Mouse (Mus musculus) intestine, embryonic 15.5 days (tissue): ENCODE results near the gene Lsr. TPM values are rescaled to one million over a fixed set of nuclear protein-coding genes. Genes with fewer than 3 reads are reported as not detected.
"Not testable (repeated sequence)": the region's sequence is repeated elsewhere in the genome, so short reads cannot be mapped to it uniquely, and the experiment has no call there.

Experiments used
- ATAC-seq: fragments of 200-750 bp; cut with Nextera tagmentation; 2 replicates; pipeline ENCODE4 v1.8.0; 2017; ENCODE audit warnings: moderate TSS enrichment, moderate library complexity
- H3K27ac ChIP-seq: fragments of 300-500 bp; sonication (generic); 2 replicates; pipeline ENCODE4 v1.5.1; 2015; ENCODE audit warnings: mild to moderate bottlenecking, inconsistent platforms
- H3K27me3 ChIP-seq: fragments of 300-500 bp; sonication (generic); replicated peaks from 2 replicates; pipeline ENCODE4 v1.6.1; 2015; ENCODE audit warnings: inconsistent platforms
- H3K36me3 ChIP-seq: fragments of 300-500 bp; sonication (generic); 2 replicates; pipeline ENCODE4 v1.6.1; 2015; ENCODE audit warnings: inconsistent platforms
- H3K4me1 ChIP-seq: fragments of 300-500 bp; sonication (generic); replicated peaks from 2 replicates; pipeline ENCODE4 v1.6.1; 2015; ENCODE audit warnings: inconsistent platforms
- H3K4me2 ChIP-seq: fragments of 300-500 bp; sonication (generic); replicated peaks from 2 replicates; pipeline ENCODE4 v1.6.1; 2015; ENCODE audit warnings: mild to moderate bottlenecking, inconsistent platforms
- H3K4me3 ChIP-seq: fragments of 300-500 bp; sonication (generic); replicated peaks from 2 replicates; pipeline ENCODE4 v1.5.1; 2015; ENCODE audit warnings: inconsistent platforms
- H3K9ac ChIP-seq: fragments of 300-500 bp; sonication (generic); 2 replicates; pipeline ENCODE4 v1.6.1; 2015; ENCODE audit warnings: inconsistent platforms
- H3K9me3 ChIP-seq: fragments of 300-500 bp; sonication (generic); 2 replicates; pipeline ENCODE4 v1.6.1; 2016; ENCODE audit warnings: inconsistent platforms
- WGBS: fragments of 180-500 bp; shearing (Covaris S2); methylation state at CpG from one replicate; pipeline ENCODE4 v1.1.7; 2015; 5-methylcytosine and 5-hydroxymethylcytosine counted together
- polyA plus RNA-seq: library from polyadenylated mRNA; unstranded; fragments of >200 nt; fragmentation: Nextera tagmentation; extraction: Ambion mirVana; gene quantifications from 2 replicates; pipeline ENCODE4 v1.2.1, GENCODE M21; 2015

The Lsr gene
- polyA plus RNA-seq, 1 experiment from 2014 or later: 146 TPM

GRCm38 (mm10) chr7:30945876-30946275, 27.4 kb downstream of the Lsr start:
- Histone ChIP-seq H3K27ac (no peak overlapping the region), H3K4me3 (no peak overlapping the region), H3K4me2 (no peak overlapping the region), H3K36me3 (peaks cover 13% of the 10 kb centered on the region), H3K4me1 (no peaks in the 10 kb centered on the region), H3K9me3 (no peaks in the 10 kb centered on the region), H3K9ac (no peak overlapping the region), H3K27me3 (no peaks in the 10 kb centered on the region)
- no peak for ATAC-seq
- 95% methylated on average over 7 of the region's 7 CpGs for WGBS

GRCm38 (mm10) chr7:30945466-30945865, 27.8 kb downstream of the Lsr start:
- not testable (repeated sequence) for H3K9me3 ChIP-seq, H3K27me3 ChIP-seq, H3K27ac ChIP-seq, H3K4me1 ChIP-seq, H3K4me2 ChIP-seq, H3K9ac ChIP-seq, ATAC-seq, H3K4me3 ChIP-seq
- H3K36me3 ChIP-seq: peaks cover 12% of the 10 kb centered on the region
- WGBS: 91% methylated on average over 7 of the region's 7 CpGs

GRCm38 (mm10) chr7:30944706-30945105, 28.6 kb downstream of the Lsr start:
- H3K27me3 ChIP-seq, ATAC-seq, H3K4me3 ChIP-seq, H3K9ac ChIP-seq, H3K36me3 ChIP-seq, H3K27ac ChIP-seq, H3K4me2 ChIP-seq, H3K9me3 ChIP-seq, H3K4me1 ChIP-seq: not testable (repeated sequence)
- whole genome bisulfite sequencing: 60% methylated on average over 2 of the region's 2 CpGs

GRCm38 (mm10) chr7:30943909-30944635, 29.2 kb downstream of the Lsr start, which contains the start of gene Hamp:
Gene Hamp, minus strand, starts transcription at chr7:30944032.
- no peak within 1 kb of the TSS for H3K4me3 ChIP-seq
- no peak within 1 kb of the TSS for H3K4me2 ChIP-seq
- WGBS: 63% methylated on average over 9 of the region's 9 CpGs
- H3K4me1 ChIP-seq: no peaks in the 10 kb centered on the region
- H3K27me3 ChIP-seq: no peaks in the 10 kb centered on the region
- H3K27ac ChIP-seq: no peak within 1 kb of the TSS
- no peak within 1 kb of the TSS for H3K9ac ChIP-seq
- ATAC-seq: peak; percentile 38
- H3K9me3 ChIP-seq: no peaks in the 10 kb centered on the region
- H3K36me3 ChIP-seq: peaks cover 3% of the 10 kb centered on the region; the same call in 1 of the 2 replicates

- H3K4me2 ChIP-seq, H3K9me3 ChIP-seq, H3K9ac ChIP-seq, H3K27me3 ChIP-seq, H3K27ac ChIP-seq, ATAC-seq, H3K4me1 ChIP-seq, H3K36me3 ChIP-seq, H3K4me3 ChIP-seq: not testable (repeated sequence)
- 38% methylated on average over 3 of the region's 3 CpGs for WGBS
Observed at GRCm38 (mm10) chr7:30942365-30942764, 30.9 kb downstream of the Lsr start.

- H3K9ac ChIP-seq, H3K9me3 ChIP-seq, H3K4me1 ChIP-seq, H3K27me3 ChIP-seq, ATAC-seq, H3K4me3 ChIP-seq, H3K4me2 ChIP-seq, H3K36me3 ChIP-seq, H3K27ac ChIP-seq: not testable (repeated sequence)
- WGBS: 81% methylated on average over 1 of the region's 1 CpGs
Observed at GRCm38 (mm10) chr7:30940070-30940469, 33.2 kb downstream of the Lsr start.

- not testable (repeated sequence) for H3K27me3 ChIP-seq, H3K4me3 ChIP-seq, H3K4me2 ChIP-seq, H3K27ac ChIP-seq, H3K4me1 ChIP-seq, ATAC-seq, H3K9me3 ChIP-seq, H3K36me3 ChIP-seq, H3K9ac ChIP-seq
- WGBS: 70% methylated on average over 6 of the region's 6 CpGs
Observed at GRCm38 (mm10) chr7:30935422-30936099, 37.7 kb downstream of the Lsr start.

- H3K9ac ChIP-seq, H3K4me2 ChIP-seq, H3K36me3 ChIP-seq, H3K4me1 ChIP-seq, H3K27me3 ChIP-seq, H3K4me3 ChIP-seq, H3K27ac ChIP-seq, ATAC-seq, H3K9me3 ChIP-seq: not testable (repeated sequence)
- WGBS: 73% methylated on average over 2 of the region's 2 CpGs
Observed at GRCm38 (mm10) chr7:30924581-30924980, 48.7 kb downstream of the Lsr start, which contains the start of gene Hamp2. Gene Hamp2, minus strand, starts transcription at chr7:30924681.

GRCm38 (mm10) chr7:30924071-30924470, 49.2 kb downstream of the Lsr start:
- H3K27me3 ChIP-seq: no peaks in the 10 kb centered on the region
- 62% methylated on average over 3 of the region's 3 CpGs for WGBS

GRCm38 (mm10) chr7:30922490-30922889, 50.8 kb downstream of the Lsr start:
- H3K9ac ChIP-seq, H3K4me2 ChIP-seq, H3K27ac ChIP-seq, ATAC-seq, H3K27me3 ChIP-seq, H3K4me1 ChIP-seq, H3K9me3 ChIP-seq, H3K4me3 ChIP-seq, H3K36me3 ChIP-seq: not testable (repeated sequence)
- 50% methylated on average over 3 of the region's 3 CpGs for WGBS

More at GRCm38 (mm10) chr7:30924071-30924470, 49.2 kb downstream of the Lsr start:
- no peak for ATAC-seq
- Histone ChIP-seq H3K4me3 (no peak overlapping the region), H3K4me2 (no peak overlapping the region), H3K27ac (no peak overlapping the region), H3K9me3 (no peaks in the 10 kb centered on the region), H3K36me3 (no peaks in the 10 kb centered on the region), H3K4me1 (no peaks in the 10 kb centered on the region), H3K9ac (no peak overlapping the region)

- no peak; the same call in 1 of the 2 replicates for ATAC-seq
- H3K27ac ChIP-seq: no peak overlapping the region
Observed at GRCm38 (mm10) chr7:30920217-30920616, 53.0 kb downstream of the Lsr start.

GRCm38 (mm10) chr7:30917219-30917618, 56.0 kb downstream of the Lsr start:
- no peak; the same call in 1 of the 2 replicates for ATAC-seq
- WGBS: 44% methylated on average over 4 of the region's 4 CpGs
- H3K27ac ChIP-seq: no peak overlapping the region

More at GRCm38 (mm10) chr7:30920217-30920616, 53.0 kb downstream of the Lsr start:
- Histone ChIP-seq H3K9me3 (no peaks in the 10 kb centered on the region), H3K4me1 (no peaks in the 10 kb centered on the region), H3K4me2 (no peak overlapping the region), H3K4me3 (no peak overlapping the region), H3K36me3 (no peaks in the 10 kb centered on the region), H3K27me3 (no peaks in the 10 kb centered on the region), H3K9ac (no peak overlapping the region)
- WGBS: 56% methylated on average over 3 of the region's 3 CpGs

More at GRCm38 (mm10) chr7:30917219-30917618, 56.0 kb downstream of the Lsr start:
- Histone ChIP-seq H3K9ac (no peak overlapping the region), H3K4me3 (no peak overlapping the region), H3K27me3 (no peaks in the 10 kb centered on the region), H3K9me3 (no peaks in the 10 kb centered on the region), H3K4me1 (0 out of 2 replicates have a peak, but pooled peaks cover 2% of the 10 kb centered on the region), H3K36me3 (no peaks in the 10 kb centered on the region), H3K4me2 (no peak overlapping the region)
